Mouse (Mus musculus): ENCODE measurements around the gene Atf7.

- TF ChIP-seq CTCF (IDR thresholded peaks at IDR 0.05; ENCODE audit: extremely low read depth, insufficient read depth, insufficient read length, insufficient replicate concordance) (no peak), POLR2A (IDR thresholded peaks at IDR 0.05; ENCODE audit: low read depth, low read length) (no peak)
Measured at GRCm38 (mm10) chr15:102518859-102519201, 106.4 kb downstream of the Atf7 start.
